Mouse (Mus musculus): ENCODE data around the gene Atrnl1. TPM values are rescaled to one million over a fixed set of nuclear protein-coding genes. Genes with fewer than 3 reads are reported as not detected.

Gene Atrnl1
- polyA plus RNA-seq, 1 experiment, result 12.3 TPM

GRCm38 (mm10) chr19:58117595-58117994 lies 506.8 kb downstream of the Atrnl1 start:
- TF ChIP-seq POLR2A (IDR thresholded peaks at IDR 0.05; ENCODE audit: insufficient read depth, low read length) (no peak), EP300 (IDR thresholded peaks at IDR 0.05; ENCODE audit: insufficient read depth, low read depth, low read length) (no peak), CTCF (IDR thresholded peaks at IDR 0.05; ENCODE audit: low read depth, low read length) (no peak)
- no peak overlapping the region for H3K27ac ChIP-seq (ENCODE audit: insufficient read depth, low read length)
- H3K4me1 ChIP-seq (ENCODE audit: control insufficient read depth, insufficient read depth, low read length), result no peaks in the 10 kb centered on the region
- no peaks in the 10 kb centered on the region for H3K27me3 ChIP-seq (ENCODE audit: control insufficient read depth, insufficient read depth, low read length, poor library complexity, severe bottlenecking)
- H3K9ac ChIP-seq (ENCODE audit: low read depth, poor library complexity, severe bottlenecking), result no peak overlapping the region
- H3K9me3 ChIP-seq (replicated peaks; ENCODE audit: control insufficient read depth, insufficient read depth, low read length, poor library complexity, severe bottlenecking), result no peaks in the 10 kb centered on the region
- no peak overlapping the region for H3K4me3 ChIP-seq (ENCODE audit: low read depth, low read length)
- H3K36me3 ChIP-seq (ENCODE audit: control insufficient read depth, insufficient read depth, low read length, poor library complexity, severe bottlenecking), result no peaks in the 10 kb centered on the region

GRCm38 (mm10) chr19:58118141-58118835 lies 507.5 kb downstream of the Atrnl1 start:
- TF ChIP-seq EP300 (IDR thresholded peaks at IDR 0.05; ENCODE audit: insufficient read depth, low read depth, low read length) (no peak), CTCF (IDR thresholded peaks at IDR 0.05; ENCODE audit: low read depth, low read length) (peak; percentile 40), POLR2A (IDR thresholded peaks at IDR 0.05; ENCODE audit: insufficient read depth, low read length) (no peak)
- Histone ChIP-seq H3K9me3 (replicated peaks; ENCODE audit: control insufficient read depth, insufficient read depth, low read length, poor library complexity, severe bottlenecking) (no peaks in the 10 kb centered on the region), H3K27me3 (ENCODE audit: control insufficient read depth, insufficient read depth, low read length, poor library complexity, severe bottlenecking) (no peaks in the 10 kb centered on the region), H3K4me1 (ENCODE audit: control insufficient read depth, insufficient read depth, low read length) (no peaks in the 10 kb centered on the region), H3K36me3 (ENCODE audit: control insufficient read depth, insufficient read depth, low read length, poor library complexity, severe bottlenecking) (no peaks in the 10 kb centered on the region), H3K9ac (ENCODE audit: low read depth, poor library complexity, severe bottlenecking) (no peak overlapping the region), H3K4me3 (ENCODE audit: low read depth, low read length) (no peak overlapping the region), H3K27ac (ENCODE audit: insufficient read depth, low read length) (no peak overlapping the region)

- Histone ChIP-seq H3K9me3 (replicated peaks; ENCODE audit: control insufficient read depth, insufficient read depth, low read length, poor library complexity, severe bottlenecking) (no peaks in the 10 kb centered on the region), H3K27me3 (ENCODE audit: control insufficient read depth, insufficient read depth, low read length, poor library complexity, severe bottlenecking) (no peaks in the 10 kb centered on the region), H3K9ac (ENCODE audit: low read depth, poor library complexity, severe bottlenecking) (no peak overlapping the region), H3K4me1 (ENCODE audit: control insufficient read depth, insufficient read depth, low read length) (no peaks in the 10 kb centered on the region), H3K36me3 (ENCODE audit: control insufficient read depth, insufficient read depth, low read length, poor library complexity, severe bottlenecking) (no peaks in the 10 kb centered on the region), H3K27ac (ENCODE audit: insufficient read depth, low read length) (no peak overlapping the region), H3K4me3 (ENCODE audit: low read depth, low read length) (no peak overlapping the region)
- TF ChIP-seq POLR2A (IDR thresholded peaks at IDR 0.05; ENCODE audit: insufficient read depth, low read length), result no peak
- TF ChIP-seq EP300 (IDR thresholded peaks at IDR 0.05; ENCODE audit: insufficient read depth, low read depth, low read length), result no peak
- no peak for TF ChIP-seq CTCF (IDR thresholded peaks at IDR 0.05; ENCODE audit: low read depth, low read length)
These were observed 508.0 kb downstream of the Atrnl1 start for GRCm38 (mm10) chr19:58118864-58119263.

- TF ChIP-seq EP300 (IDR thresholded peaks at IDR 0.05; ENCODE audit: insufficient read depth, low read depth, low read length), result no peak
- no peak for TF ChIP-seq POLR2A (IDR thresholded peaks at IDR 0.05; ENCODE audit: insufficient read depth, low read length)
- TF ChIP-seq CTCF (IDR thresholded peaks at IDR 0.05; ENCODE audit: low read depth, low read length), result no peak
- H3K27ac ChIP-seq (ENCODE audit: insufficient read depth, low read length), result no peak overlapping the region
- no peak overlapping the region for H3K4me3 ChIP-seq (ENCODE audit: low read depth, low read length)
These were observed 508.9 kb downstream of the Atrnl1 start for GRCm38 (mm10) chr19:58119681-58120173.

GRCm38 (mm10) chr19:58120661-58121060 lies 509.8 kb downstream of the Atrnl1 start:
- no peaks in the 10 kb centered on the region for H3K27me3 ChIP-seq (ENCODE audit: control insufficient read depth, insufficient read depth, low read length, poor library complexity, severe bottlenecking)
- no peak overlapping the region for H3K9ac ChIP-seq (ENCODE audit: low read depth, poor library complexity, severe bottlenecking)
- no peak overlapping the region for H3K4me3 ChIP-seq (ENCODE audit: low read depth, low read length)
- TF ChIP-seq CTCF (IDR thresholded peaks at IDR 0.05; ENCODE audit: low read depth, low read length), result no peak
- no peak for TF ChIP-seq EP300 (IDR thresholded peaks at IDR 0.05; ENCODE audit: insufficient read depth, low read depth, low read length)
- TF ChIP-seq POLR2A (IDR thresholded peaks at IDR 0.05; ENCODE audit: insufficient read depth, low read length), result no peak
- no peaks in the 10 kb centered on the region for H3K36me3 ChIP-seq (ENCODE audit: control insufficient read depth, insufficient read depth, low read length, poor library complexity, severe bottlenecking)
- no peak overlapping the region for H3K27ac ChIP-seq (ENCODE audit: insufficient read depth, low read length)
- H3K4me1 ChIP-seq (ENCODE audit: control insufficient read depth, insufficient read depth, low read length), result no peaks in the 10 kb centered on the region
- H3K9me3 ChIP-seq (replicated peaks; ENCODE audit: control insufficient read depth, insufficient read depth, low read length, poor library complexity, severe bottlenecking), result no peaks in the 10 kb centered on the region

More at GRCm38 (mm10) chr19:58119681-58120173, 508.9 kb downstream of the Atrnl1 start:
- Histone ChIP-seq H3K27me3 (ENCODE audit: control insufficient read depth, insufficient read depth, low read length, poor library complexity, severe bottlenecking) (no peaks in the 10 kb centered on the region), H3K36me3 (ENCODE audit: control insufficient read depth, insufficient read depth, low read length, poor library complexity, severe bottlenecking) (no peaks in the 10 kb centered on the region), H3K4me1 (ENCODE audit: control insufficient read depth, insufficient read depth, low read length) (no peaks in the 10 kb centered on the region), H3K9me3 (replicated peaks; ENCODE audit: control insufficient read depth, insufficient read depth, low read length, poor library complexity, severe bottlenecking) (no peaks in the 10 kb centered on the region), H3K9ac (ENCODE audit: low read depth, poor library complexity, severe bottlenecking) (no peak overlapping the region)

- no peaks in the 10 kb centered on the region for H3K4me1 ChIP-seq (ENCODE audit: control insufficient read depth, insufficient read depth, low read length)
- TF ChIP-seq EP300 (IDR thresholded peaks at IDR 0.05; ENCODE audit: insufficient read depth, low read depth, low read length), result no peak
- no peaks in the 10 kb centered on the region for H3K9me3 ChIP-seq (replicated peaks; ENCODE audit: control insufficient read depth, insufficient read depth, low read length, poor library complexity, severe bottlenecking)
- H3K36me3 ChIP-seq (ENCODE audit: control insufficient read depth, insufficient read depth, low read length, poor library complexity, severe bottlenecking), result no peaks in the 10 kb centered on the region
- no peak overlapping the region for H3K27ac ChIP-seq (ENCODE audit: insufficient read depth, low read length)
- no peak overlapping the region for H3K9ac ChIP-seq (ENCODE audit: low read depth, poor library complexity, severe bottlenecking)
- H3K27me3 ChIP-seq (ENCODE audit: control insufficient read depth, insufficient read depth, low read length, poor library complexity, severe bottlenecking), result no peaks in the 10 kb centered on the region
- no peak overlapping the region for H3K4me3 ChIP-seq (ENCODE audit: low read depth, low read length)
These were observed 510.8 kb downstream of the Atrnl1 start for GRCm38 (mm10) chr19:58121628-58122027.
